Mouse (Mus musculus): ENCODE measurements around the gene Wnt6. TPM values are rescaled to one million over a fixed set of nuclear protein-coding genes. Genes with fewer than 3 reads are reported as not detected.

Wnt6 gene
- polyA plus RNA-seq, 1 experiment from 2014 or later = 0.12 TPM

- WGBS (ENCODE audit: insufficient replicate concordance) = 77% methylated on average over 3 of the region's 3 CpGs
- H3K4me2 ChIP-seq (ENCODE audit: low read depth, low read length) = no peak overlapping the region
- TF ChIP-seq CTCF (IDR thresholded peaks at IDR 0.05; ENCODE audit: low read depth) = no peak
- TF ChIP-seq EP300 (IDR thresholded peaks at IDR 0.05; ENCODE audit: low read depth) = no peak
- no peak for ATAC-seq
- peaks cover 5% of the 10 kb centered on the region for H3K27me3 ChIP-seq (ENCODE audit: insufficient read depth, low read length)
- H3K4me3 ChIP-seq (ENCODE audit: low read depth, low read length) = no peak overlapping the region
- H3K27ac ChIP-seq (ENCODE audit: low read depth) = no peak overlapping the region
- H3K4me1 ChIP-seq (ENCODE audit: insufficient read depth) = no peaks in the 10 kb centered on the region
- H3K9ac ChIP-seq (replicated peaks) = no peak overlapping the region
- no peaks in the 10 kb centered on the region for H3K9me3 ChIP-seq (ENCODE audit: low read length)
- H3K36me3 ChIP-seq (replicated peaks; ENCODE audit: insufficient read depth, low read length) = no peaks in the 10 kb centered on the region
- no peak for DNase-seq
Observed at GRCm38 (mm10) chr1:74833255-74833654, 61.6 kb downstream of the Wnt6 start.

Other genes starting within 250 kb of the Wnt6 start
- 0.20 and 0.28 TPM in 2 replicates for gene Plcd4, start 229.0 kb upstream of the Wnt6 start, polyA plus RNA-seq (2015; fragmentation: Nextera tagmentation; extraction: Ambion mirVana)
- 4.9 and 5.4 TPM in 2 replicates for gene Usp37, start 227.6 kb upstream of the Wnt6 start, polyA plus RNA-seq (2015; fragmentation: Nextera tagmentation; extraction: Ambion mirVana)
- 0.77 and 1.1 TPM in 2 replicates for gene Zfp142, start 183.6 kb upstream of the Wnt6 start, polyA plus RNA-seq (2015; fragmentation: Nextera tagmentation; extraction: Ambion mirVana)
- 5.2 and 5.8 TPM in 2 replicates for gene Bcs1l, start 183.6 kb upstream of the Wnt6 start, polyA plus RNA-seq (2015; fragmentation: Nextera tagmentation; extraction: Ambion mirVana)
- gene Rnf25, start 170.5 kb upstream of the Wnt6 start, polyA plus RNA-seq (2015; fragmentation: Nextera tagmentation; extraction: Ambion mirVana) = 10.8 and 11.1 TPM in 2 replicates
- gene Stk36, start 170.4 kb upstream of the Wnt6 start, polyA plus RNA-seq (2015; fragmentation: Nextera tagmentation; extraction: Ambion mirVana) = 0.30 and 0.32 TPM in 2 replicates
- gene Ttll4, start 110.1 kb upstream of the Wnt6 start, polyA plus RNA-seq (2015; fragmentation: Nextera tagmentation; extraction: Ambion mirVana) = 2.4 and 2.5 TPM in 2 replicates
- 30.0 and 31.5 TPM in 2 replicates for gene Cyp27a1, start 58.3 kb upstream of the Wnt6 start, polyA plus RNA-seq (2015; fragmentation: Nextera tagmentation; extraction: Ambion mirVana)
- gene Prkag3, start 22.7 kb upstream of the Wnt6 start, polyA plus RNA-seq (2015; fragmentation: Nextera tagmentation; extraction: Ambion mirVana) = 0.04 and 0.11 TPM in 2 replicates
- 0.09 and 0.18 TPM in 2 replicates for gene Wnt10a, start 19.6 kb downstream of the Wnt6 start, polyA plus RNA-seq (2015; fragmentation: Nextera tagmentation; extraction: Ambion mirVana)
- gene Cdk5r2, start 83.0 kb downstream of the Wnt6 start, polyA plus RNA-seq (2015; fragmentation: Nextera tagmentation; extraction: Ambion mirVana) = not detected in 2 replicates
- 0.19 and 0.20 TPM in 2 replicates for gene Fev, start 113.5 kb downstream of the Wnt6 start, polyA plus RNA-seq (2015; fragmentation: Nextera tagmentation; extraction: Ambion mirVana)
- gene Cryba2, start 121.3 kb downstream of the Wnt6 start, polyA plus RNA-seq (2015; fragmentation: Nextera tagmentation; extraction: Ambion mirVana) = not detected in 2 replicates
- gene Cfap65, start 163.7 kb downstream of the Wnt6 start, polyA plus RNA-seq (2015; fragmentation: Nextera tagmentation; extraction: Ambion mirVana) = not detected in 2 replicates
- 1.1 TPM in 2 replicates for gene Ihh, start 179.8 kb downstream of the Wnt6 start, polyA plus RNA-seq (2015; fragmentation: Nextera tagmentation; extraction: Ambion mirVana)

Measured in liver, postnatal 0 days (tissue).